Mouse (Mus musculus) lung, postnatal 0 days (tissue): ENCODE data around the gene Alb.

Source experiments
- CTCF ChIP-seq: IDR thresholded peaks from 2 replicates; pipeline ENCODE4 v1.5.1; 2016; ENCODE audit warnings: antibody characterized with exemption, mild to moderate bottlenecking
- EP300 ChIP-seq: IDR thresholded peaks from 2 replicates; pipeline ENCODE4 v1.6.1; 2016; ENCODE audit warnings: antibody characterized with exemption, mild to moderate bottlenecking, control low read depth

- TF ChIP-seq CTCF (no peak), EP300 (no peak)
Measured at GRCm38 (mm10) chr5:90431053-90431452, 29.6 kb upstream of the Alb start.
